Mouse (Mus musculus) ES-Bruce4 (cell line): ENCODE measurements around the gene Cdc42. TPM values are rescaled to one million over a fixed set of nuclear protein-coding genes. Genes with fewer than 3 reads are reported as not detected.

Experiments
- H3K27ac ChIP-seq: 2 replicates; pipeline ENCODE4 v1.5.1; 2012; ENCODE audit warnings: low read length, inconsistent platforms; ENCODE audit not compliant: insufficient read depth
- H3K27me3 ChIP-seq: 2 replicates; pipeline ENCODE4 v1.6.1; 2012; ENCODE audit warnings: mild to moderate bottlenecking, low read length, inconsistent platforms; ENCODE audit not compliant: control insufficient read depth, poor library complexity, insufficient read depth, severe bottlenecking
- H3K36me3 ChIP-seq: 2 replicates; pipeline ENCODE4 v1.6.1; 2012; ENCODE audit warnings: inconsistent platforms, mild to moderate bottlenecking, low read length, moderate library complexity; ENCODE audit not compliant: control insufficient read depth, poor library complexity, insufficient read depth, severe bottlenecking
- H3K4me1 ChIP-seq: one replicate; pipeline ENCODE4 v1.8.1; 2011; ENCODE audit warnings: low read length; ENCODE audit not compliant: control insufficient read depth, insufficient read depth
- H3K4me3 ChIP-seq: 2 replicates; pipeline ENCODE4 v1.5.1; 2011; ENCODE audit warnings: low read depth, mild to moderate bottlenecking, low read length
- H3K9ac ChIP-seq: 2 replicates; pipeline ENCODE4 v1.6.1; 2012; ENCODE audit warnings: low read depth, mild to moderate bottlenecking, inconsistent platforms; ENCODE audit not compliant: poor library complexity, severe bottlenecking
- H3K9me3 ChIP-seq: replicated peaks from 2 replicates; pipeline ENCODE4 v1.6.1; 2012; ENCODE audit warnings: mild to moderate bottlenecking, low read length, inconsistent platforms; ENCODE audit not compliant: control insufficient read depth, poor library complexity, insufficient read depth, severe bottlenecking
- CTCF ChIP-seq: IDR thresholded peaks from one replicate; pipeline ENCODE4 v1.8.1; 2011; ENCODE audit warnings: low read depth, low read length
- EP300 ChIP-seq: IDR thresholded peaks from 2 replicates; pipeline ENCODE4 v1.6.1; 2011; ENCODE audit warnings: low read depth, low read length; ENCODE audit not compliant: insufficient read depth
- POLR2A ChIP-seq: IDR thresholded peaks from one replicate; pipeline ENCODE4 v1.8.1; 2011; ENCODE audit warnings: low read length; ENCODE audit not compliant: insufficient read depth
- polyA plus RNA-seq: library from polyadenylated mRNA; stranded (reverse); fragments of >200 nt; gene quantifications from 2 replicates; pipeline ENCODE4 v1.2.4, GENCODE M21; 2011; ENCODE audit warnings: low read depth; ENCODE audit not compliant: missing spikeins, insufficient read depth, insufficient read length

Cdc42 gene
- polyA plus RNA-seq, 1 experiment: 476 TPM

- peaks cover 3% of the 10 kb centered on the region for H3K4me1 ChIP-seq
- peaks cover 5% of the 10 kb centered on the region for H3K36me3 ChIP-seq
- no peak for TF ChIP-seq CTCF
- no peak for TF ChIP-seq EP300
- no peak for TF ChIP-seq POLR2A
- H3K4me3 ChIP-seq: no peak overlapping the region
- H3K27me3 ChIP-seq: no peaks in the 10 kb centered on the region
- H3K9me3 ChIP-seq: no peaks in the 10 kb centered on the region
- H3K27ac ChIP-seq: no peak overlapping the region
- no peak overlapping the region for H3K9ac ChIP-seq
These were observed 11.7 kb downstream of the Cdc42 start for GRCm38 (mm10) chr4:137345790-137346189.

- Histone ChIP-seq H3K27ac (no peak overlapping the region), H3K4me3 (no peak overlapping the region), H3K27me3 (no peaks in the 10 kb centered on the region), H3K9ac (no peak overlapping the region), H3K9me3 (no peaks in the 10 kb centered on the region), H3K36me3 (peaks cover 5% of the 10 kb centered on the region), H3K4me1 (peaks cover 3% of the 10 kb centered on the region)
- no peak for TF ChIP-seq EP300
- TF ChIP-seq CTCF: no peak
- no peak for TF ChIP-seq POLR2A
These were observed 12.4 kb downstream of the Cdc42 start for GRCm38 (mm10) chr4:137345112-137345511.

- H3K36me3 ChIP-seq: peaks cover 5% of the 10 kb centered on the region
- H3K9me3 ChIP-seq: no peaks in the 10 kb centered on the region
- no peak overlapping the region for H3K4me3 ChIP-seq
These were observed 14.7 kb downstream of the Cdc42 start for GRCm38 (mm10) chr4:137342816-137343215.

GRCm38 (mm10) chr4:137339415-137339814 is 18.1 kb downstream of the Cdc42 start:
- TF ChIP-seq POLR2A (no peak), CTCF (no peak), EP300 (no peak)

More at GRCm38 (mm10) chr4:137342816-137343215, 14.7 kb downstream of the Cdc42 start:
- Histone ChIP-seq H3K27me3 (no peaks in the 10 kb centered on the region), H3K27ac (no peak overlapping the region), H3K9ac (no peak overlapping the region), H3K4me1 (no peaks in the 10 kb centered on the region)
- TF ChIP-seq POLR2A: no peak
- TF ChIP-seq EP300: no peak
- TF ChIP-seq CTCF: no peak

GRCm38 (mm10) chr4:137336468-137336867 is 21.1 kb downstream of the Cdc42 start:
- no peaks in the 10 kb centered on the region for H3K27me3 ChIP-seq
- no peak overlapping the region for H3K27ac ChIP-seq
- no peaks in the 10 kb centered on the region for H3K4me1 ChIP-seq
- peaks cover 36% of the 10 kb centered on the region for H3K36me3 ChIP-seq
- H3K9ac ChIP-seq: no peak overlapping the region
- no peak overlapping the region for H3K4me3 ChIP-seq
- no peak for TF ChIP-seq EP300
- no peak for TF ChIP-seq CTCF
- TF ChIP-seq POLR2A: no peak
- no peaks in the 10 kb centered on the region for H3K9me3 ChIP-seq

More at GRCm38 (mm10) chr4:137339415-137339814, 18.1 kb downstream of the Cdc42 start:
- H3K36me3 ChIP-seq: peaks cover 13% of the 10 kb centered on the region
- no peak overlapping the region for H3K27ac ChIP-seq
- H3K9me3 ChIP-seq: no peaks in the 10 kb centered on the region
- H3K4me3 ChIP-seq: no peak overlapping the region
- H3K4me1 ChIP-seq: no peaks in the 10 kb centered on the region
- H3K27me3 ChIP-seq: no peaks in the 10 kb centered on the region
- no peak overlapping the region for H3K9ac ChIP-seq

GRCm38 (mm10) chr4:137332051-137332450 is 25.5 kb downstream of the Cdc42 start:
- TF ChIP-seq POLR2A: no peak
- TF ChIP-seq EP300: no peak
- no peak for TF ChIP-seq CTCF
- no peak overlapping the region for H3K4me3 ChIP-seq
- H3K36me3 ChIP-seq: peaks cover 66% of the 10 kb centered on the region
- H3K9ac ChIP-seq: no peak overlapping the region
- no peak overlapping the region for H3K27ac ChIP-seq
- H3K9me3 ChIP-seq: no peaks in the 10 kb centered on the region
- H3K4me1 ChIP-seq: no peaks in the 10 kb centered on the region
- H3K27me3 ChIP-seq: no peaks in the 10 kb centered on the region
